Mouse (Mus musculus): Measurements from ENCODE around the gene Nxnl2.

DNA sequence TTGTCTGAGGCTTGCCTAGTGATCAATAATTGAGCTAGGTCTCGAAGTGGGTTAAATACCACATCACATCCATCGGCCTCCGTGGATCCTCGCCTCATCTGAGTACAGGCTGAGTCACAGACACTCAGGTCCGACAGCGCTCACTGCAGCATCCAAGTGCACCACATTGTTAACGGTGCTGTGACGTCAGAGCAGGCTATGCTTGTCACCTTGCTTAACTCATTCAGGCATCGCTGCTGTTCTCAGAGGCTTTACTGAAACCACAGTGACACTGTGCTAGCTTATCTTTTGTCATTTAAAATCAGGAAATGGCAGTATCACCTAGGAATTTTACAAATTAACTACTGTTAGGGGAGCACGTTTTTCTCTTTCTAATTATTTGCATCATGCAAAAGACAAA is 39.6 kb upstream of the Nxnl2 start:
- TF ChIP-seq CTCF (IDR thresholded peaks at IDR 0.05; ENCODE audit: extremely low read depth, insufficient read depth, low read length) (no peak), POLR2A (IDR thresholded peaks at IDR 0.05; ENCODE audit: extremely low read depth, insufficient read depth, low read length) (no peak)
